Mouse (Mus musculus) heart, adult 2 months (tissue): ENCODE measurements around the gene Fam187a.

Experiments used
- CTCF ChIP-seq: fragments of 200-600 bp; IDR thresholded peaks from 2 replicates; pipeline ENCODE4 v1.8.1; 2022; ENCODE audit warnings: antibody characterized with exemption, mild to moderate bottlenecking, moderate library complexity
- EP300 ChIP-seq: fragments of 200-500 bp; IDR thresholded peaks from 2 replicates; pipeline ENCODE4 v1.6.1; 2011; ENCODE audit warnings: low read depth, low read length, control low read depth; ENCODE audit not compliant: insufficient read depth
- POLR2A ChIP-seq: fragments of 200-500 bp; IDR thresholded peaks from 2 replicates; pipeline ENCODE4 v1.6.1; 2011; ENCODE audit warnings: mild to moderate bottlenecking, low read depth, low read length, control low read depth; ENCODE audit not compliant: insufficient read depth

GRCm38 (mm10) chr11:102896641-102897040, 11.7 kb downstream of the Fam187a start:
- TF ChIP-seq POLR2A, result no peak
- no peak for TF ChIP-seq CTCF
- no peak for TF ChIP-seq EP300
